Mouse (Mus musculus) cerebellum, adult 2 months (tissue): ENCODE measurements around the gene Tspan9.

Experiments
- CTCF ChIP-seq: fragments of 200-500 bp; IDR thresholded peaks from 2 replicates; pipeline ENCODE4 v1.5.1; 2011; ENCODE audit warnings: low read depth, mild to moderate bottlenecking, control low read depth, low read length, moderate library complexity, borderline replicate concordance; ENCODE audit not compliant: insufficient read depth
- POLR2A ChIP-seq: fragments of 200-500 bp; IDR thresholded peaks from 2 replicates; pipeline ENCODE4 v1.6.1; 2011; ENCODE audit warnings: low read length, control low read depth, borderline replicate concordance; ENCODE audit not compliant: insufficient read depth

DNA sequence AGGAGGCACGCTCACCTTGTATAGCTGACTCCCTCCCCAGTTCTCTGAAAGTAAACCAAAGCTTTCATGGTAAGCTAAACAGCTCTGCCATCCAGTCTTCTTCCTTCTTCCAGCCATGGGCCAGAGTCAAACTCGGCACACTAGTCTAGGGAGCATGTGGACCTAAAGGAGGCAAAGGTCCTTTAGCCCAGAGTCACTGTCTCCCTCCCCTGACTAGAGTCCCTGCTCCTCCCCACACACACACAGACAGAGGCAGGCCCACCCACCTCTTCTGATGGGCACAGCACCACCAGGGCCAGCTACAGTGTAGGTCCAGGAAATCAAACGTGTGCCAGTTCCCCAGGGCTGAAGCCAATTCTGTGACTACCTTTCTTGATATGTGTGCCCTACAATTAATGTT, 16.1 kb downstream of the Tspan9 start:
- no peak for TF ChIP-seq CTCF
- no peak for TF ChIP-seq POLR2A
